Mouse (Mus musculus) MEL-GATA-1-ER (cell line): ENCODE data around the gene Defb45.
A peak's percentile ranks its signal among the peaks of the same experiment; 100 is the strongest.

Source experiments
- DNase-seq: peaks from one replicate; pipeline ENCODE4 v3.0.0-alpha.2; 2012; ENCODE audit warnings: low read depth; ENCODE audit errors: extremely low read depth

The Defb45 gene

DNA sequence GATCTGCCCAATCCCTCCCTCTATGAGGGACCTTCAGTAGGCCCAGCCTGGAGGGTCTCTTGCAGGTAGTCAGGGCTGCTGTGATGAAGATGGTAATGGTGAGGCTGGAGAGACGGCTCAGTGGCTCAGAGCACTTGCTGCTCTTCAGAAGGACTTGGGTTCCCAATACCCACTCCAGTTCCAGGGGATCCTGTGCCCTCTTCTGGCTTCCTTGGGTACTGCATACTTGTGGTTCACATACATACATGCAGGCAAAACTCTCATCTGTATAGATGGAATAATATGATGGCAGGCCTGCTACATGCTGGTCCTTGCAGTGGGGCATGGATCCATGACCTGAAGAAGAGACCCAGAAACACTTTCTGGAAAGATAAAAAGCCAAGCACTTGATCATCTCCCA is 9.5 kb upstream of the Defb45 start:
- DNase-seq = no peak

DNA sequence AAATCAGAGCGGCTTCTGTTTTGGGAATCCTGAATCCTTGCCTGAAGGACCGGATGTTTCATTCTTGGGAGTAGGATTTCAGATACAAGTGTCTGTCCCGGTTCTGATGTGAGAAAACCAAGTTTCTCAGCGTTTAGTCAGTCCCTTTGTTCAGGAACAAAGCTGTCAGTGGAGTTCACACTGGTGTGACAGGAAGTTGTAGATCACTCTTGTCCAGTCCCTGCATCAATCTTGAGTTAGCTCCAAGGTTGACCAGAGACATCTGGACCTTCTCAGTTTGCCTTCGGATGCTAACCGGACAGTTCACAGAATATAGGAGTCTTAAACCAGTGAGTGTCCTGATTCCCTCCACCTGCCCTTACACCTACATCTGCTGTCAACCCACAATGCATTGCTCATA is 8.5 kb upstream of the Defb45 start:
- DNase-seq = no peak

DNA sequence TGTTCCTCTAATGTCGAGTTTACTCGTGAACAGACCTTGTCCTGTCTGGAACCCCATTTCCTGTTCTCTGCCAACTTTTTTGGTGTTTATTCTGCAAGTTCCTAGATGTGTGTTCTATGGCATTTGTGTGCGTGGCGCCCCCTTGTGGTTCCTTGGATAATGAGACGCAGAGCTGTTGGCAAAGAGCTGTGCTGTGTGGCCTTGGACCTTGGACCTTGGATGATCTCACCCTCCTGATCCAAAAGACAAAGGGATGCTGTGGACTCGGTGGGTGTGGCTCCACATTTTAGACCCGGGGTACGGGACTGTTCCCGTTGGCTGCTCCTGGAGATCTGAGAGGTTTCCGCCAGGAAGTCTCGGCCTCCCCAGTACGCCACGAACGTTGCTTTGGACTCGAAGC is 4.9 kb upstream of the Defb45 start, which contains the start of gene Defb36:
Defb36 (plus strand) TSS at position 271 of the 400 bp plus-strand sequence.
- no peak for DNase-seq

DNA sequence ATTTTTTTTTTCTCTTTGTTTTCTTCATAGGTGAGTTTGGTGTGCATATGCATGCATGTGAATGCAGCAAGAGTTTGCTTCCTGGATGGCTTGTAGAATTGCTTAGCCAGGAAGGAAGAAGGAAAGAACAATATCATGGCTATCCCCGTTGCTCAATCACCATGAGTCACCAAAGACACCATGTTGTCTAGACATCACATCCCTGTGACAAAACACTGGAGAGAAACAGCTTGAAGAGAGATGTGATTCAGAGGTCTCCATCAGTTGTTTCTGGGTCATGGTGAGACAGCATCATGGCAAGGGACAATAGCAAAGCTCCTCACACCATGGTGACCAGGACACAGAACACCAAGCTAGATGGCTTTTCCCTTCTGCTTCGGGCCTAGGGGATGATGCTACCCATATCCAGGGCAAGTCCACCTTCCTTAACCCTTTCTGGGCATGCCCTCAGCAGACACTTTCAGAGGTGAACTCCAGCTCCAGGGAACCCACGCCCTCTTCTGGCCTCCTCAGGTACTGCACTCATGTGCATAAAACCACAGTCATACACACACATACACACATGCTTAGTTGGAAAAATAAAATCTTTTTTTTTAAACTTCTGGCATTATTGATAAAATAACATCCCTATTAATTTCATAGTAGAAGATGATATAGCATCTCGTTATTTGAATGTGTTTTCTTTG is 2.2 kb upstream of the Defb45 start:
- DNase-seq = no peak

DNA sequence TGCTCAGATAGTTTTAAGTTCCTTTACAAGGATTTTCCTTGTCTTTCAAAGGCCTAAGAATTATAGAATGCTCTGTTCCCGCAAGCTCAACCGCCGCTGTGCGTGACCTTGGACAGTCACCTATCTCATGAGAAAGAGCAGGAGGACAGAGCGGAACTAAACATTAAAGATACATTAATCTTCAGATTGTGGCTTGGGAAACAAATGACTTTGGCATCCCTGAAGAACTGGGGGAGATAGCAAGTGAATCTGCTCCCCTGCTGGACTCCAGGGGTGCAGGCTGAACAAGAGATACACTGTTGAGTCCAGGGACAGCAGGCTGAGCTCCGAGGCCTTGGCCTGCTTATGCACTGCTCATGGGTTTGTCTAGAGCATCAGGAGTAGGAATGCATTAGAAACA is 877 bp upstream of the Defb45 start:
- DNase-seq = no peak

DNA sequence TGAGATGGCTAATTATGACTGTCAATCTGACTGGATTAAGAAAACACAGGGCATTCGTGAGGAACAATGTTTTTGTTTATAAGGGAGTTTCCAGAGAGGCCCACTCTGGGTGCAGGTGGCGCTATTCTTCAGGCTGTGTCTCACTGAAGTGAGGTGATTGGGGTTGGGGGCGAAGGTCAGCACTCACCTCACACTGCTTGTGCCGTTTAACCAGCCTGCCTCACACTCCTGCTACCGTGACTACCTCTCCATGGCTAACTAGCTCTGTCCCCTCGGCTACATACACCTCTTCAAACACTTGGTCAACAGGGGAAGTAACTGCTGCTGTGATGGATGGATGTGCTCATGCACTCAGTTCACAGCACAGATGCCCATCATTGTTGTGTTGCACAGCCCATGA is 10.2 kb downstream of the Defb45 start:
- no peak for DNase-seq

DNA sequence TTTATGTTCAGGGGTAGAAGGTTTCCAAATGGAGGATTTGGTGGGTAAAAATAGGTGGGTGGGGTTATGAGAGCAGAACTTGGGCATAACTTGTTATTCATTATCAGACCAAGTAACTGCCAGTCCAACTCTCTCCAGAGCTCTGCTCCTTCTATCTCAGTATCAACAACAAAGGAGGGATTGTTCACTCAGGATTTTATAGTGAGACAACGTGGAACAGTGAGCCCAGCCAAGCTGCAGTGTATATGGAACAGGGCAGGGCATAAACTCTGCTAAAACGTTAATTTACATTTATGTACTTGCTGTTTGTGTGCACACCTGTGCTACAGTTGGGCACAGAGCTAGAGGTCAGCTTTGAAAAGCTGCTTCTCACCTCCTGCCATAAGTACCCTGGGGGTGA is 10.7 kb downstream of the Defb45 start:
- no peak for DNase-seq

DNA sequence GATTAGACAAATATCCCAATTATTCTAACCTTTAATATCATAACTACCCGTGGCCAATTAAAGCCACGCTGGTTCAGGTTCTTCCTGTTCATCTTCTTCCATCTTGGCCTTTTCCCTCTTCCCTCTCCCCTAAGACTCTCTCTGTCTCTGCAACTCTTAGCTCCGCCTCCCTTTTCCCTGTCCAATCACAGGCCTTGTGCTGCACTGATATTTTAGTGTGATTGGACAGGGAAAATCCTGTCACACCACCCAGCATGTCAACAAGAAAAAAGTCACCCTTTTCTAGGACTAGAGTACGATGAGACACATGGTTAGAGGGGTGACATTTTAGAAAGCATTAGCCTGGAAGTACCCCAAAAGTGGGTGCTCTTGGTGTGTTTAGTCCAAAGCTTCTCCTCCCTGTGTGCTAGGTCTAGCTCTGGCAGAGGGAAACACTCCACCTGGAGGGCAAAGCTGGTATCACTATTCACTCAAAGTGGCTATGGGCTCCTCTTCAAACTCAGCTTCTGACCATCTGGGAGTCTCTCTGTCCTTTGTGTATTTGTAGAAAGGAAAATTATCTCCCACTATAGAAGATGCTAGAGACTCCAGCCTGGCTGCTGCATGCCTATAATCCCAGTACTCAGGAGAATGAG is 12.2 kb downstream of the Defb45 start:
- DNase-seq = peak; percentile 39

DNA sequence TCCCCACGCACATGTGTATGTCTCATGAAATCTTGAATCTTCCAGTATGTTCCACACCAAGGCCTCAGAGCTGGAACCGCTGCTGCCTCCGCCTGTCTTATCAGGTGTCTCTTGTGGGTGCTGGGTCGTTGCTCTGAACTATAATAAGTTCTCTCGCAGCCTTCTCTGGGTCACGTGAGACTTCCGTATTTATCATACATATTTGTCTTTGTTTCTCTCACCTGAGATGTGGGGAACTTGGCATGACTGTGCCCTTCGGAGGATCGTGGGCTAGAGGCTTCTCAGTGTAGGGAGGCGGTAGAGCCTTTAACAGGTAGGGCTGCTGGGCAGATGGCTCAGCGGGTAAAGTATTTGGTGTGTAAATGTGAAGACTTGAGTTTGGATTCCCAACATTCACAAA is 18.6 kb downstream of the Defb45 start:
- no peak for DNase-seq

DNA sequence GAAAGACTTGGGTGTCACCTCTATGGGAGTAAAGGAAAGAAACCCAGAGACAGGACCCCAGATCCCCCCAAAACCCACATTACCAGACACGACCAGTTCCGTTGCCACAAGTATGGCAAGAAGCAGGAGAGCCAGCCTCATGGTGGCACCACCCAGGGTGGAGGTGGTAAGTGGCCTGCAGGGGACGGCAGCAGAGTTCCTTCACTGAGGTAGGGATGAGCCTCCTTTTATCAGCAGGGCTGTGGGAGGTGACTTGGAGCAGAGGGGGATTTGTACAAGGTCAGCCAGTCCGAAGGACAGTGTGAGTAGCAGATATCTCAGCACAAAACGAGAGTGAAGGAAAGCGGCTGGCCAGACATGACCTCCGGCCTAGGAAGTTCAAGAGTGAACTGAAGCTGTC is 19.1 kb downstream of the Defb45 start, which contains the start of gene Defb19:
Defb19 (minus strand) TSS at position 206 of the 400 bp plus-strand sequence.
- DNase-seq = no peak

DNA sequence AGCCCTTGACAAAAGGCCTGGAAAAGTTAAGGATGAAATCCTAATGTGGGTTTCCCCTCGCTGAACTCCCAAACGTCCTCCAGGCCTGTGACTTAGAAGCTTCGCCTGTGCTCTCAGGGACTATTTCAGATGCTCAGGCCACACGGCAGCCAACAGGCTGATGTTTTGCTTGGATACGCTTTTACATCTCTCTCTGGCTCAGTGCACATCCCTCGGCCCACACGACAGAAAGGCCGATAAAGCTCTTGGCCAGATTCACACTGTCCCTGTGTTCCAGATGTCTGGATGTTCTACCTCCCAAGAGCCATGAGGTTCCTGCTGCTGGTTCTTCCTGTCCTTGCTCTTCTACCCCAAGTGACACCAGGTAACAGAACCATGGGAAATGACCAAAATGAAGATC is 25.7 kb downstream of the Defb45 start:
- no peak for DNase-seq

DNA sequence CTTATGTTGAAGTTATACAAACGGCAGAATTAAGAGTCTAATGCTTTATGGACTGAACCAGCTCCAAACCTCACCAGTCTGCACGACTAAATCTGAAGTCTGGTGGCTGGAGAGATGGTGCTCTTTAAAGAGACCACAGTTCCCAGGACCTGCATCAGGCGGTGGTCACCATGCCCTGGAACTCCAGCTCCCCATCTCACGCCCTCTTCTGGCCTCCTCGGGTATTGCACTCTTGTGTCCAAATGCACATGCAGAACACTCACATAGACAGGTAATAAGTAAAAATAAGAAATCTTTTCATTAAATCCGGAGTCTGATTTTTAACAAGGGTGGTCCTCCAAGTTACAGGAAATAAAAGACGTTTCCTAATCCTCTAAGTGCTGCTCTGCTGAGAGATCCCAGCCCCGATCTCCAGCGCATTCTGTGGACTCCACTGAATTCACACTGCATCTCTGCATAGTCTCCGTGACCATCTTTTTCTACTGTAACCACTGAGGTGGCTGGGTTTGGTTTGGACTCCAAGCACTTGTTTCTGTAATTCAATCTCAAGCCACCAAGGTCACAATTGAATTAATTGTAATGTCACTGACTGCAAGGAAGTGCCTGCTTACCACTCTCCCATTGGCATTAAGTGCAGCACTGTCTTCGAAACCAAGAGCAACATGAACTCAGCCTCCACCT is 26.9 kb downstream of the Defb45 start, which contains the start of gene Defb21:
Defb21 (plus strand) TSS at position 631 of the 681 bp plus-strand sequence.
- DNase-seq = no peak

DNA sequence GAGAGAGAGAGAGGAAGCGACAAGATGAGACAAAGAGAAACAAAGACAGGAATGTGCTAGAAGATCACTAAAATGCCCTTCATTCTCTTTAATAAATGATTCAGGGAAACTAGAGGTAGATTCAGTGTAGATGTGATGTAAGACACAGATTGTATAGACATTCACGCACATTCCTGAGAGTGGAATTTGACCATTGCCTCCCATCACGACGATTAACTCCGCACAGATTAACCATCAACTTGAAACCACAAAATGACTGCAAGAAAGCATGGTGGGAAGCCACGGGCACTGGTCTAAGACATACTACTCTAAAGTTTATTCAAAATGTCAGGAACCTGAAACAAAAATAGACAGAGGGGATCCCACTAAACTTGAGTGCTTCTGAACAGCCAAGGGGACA is 28.9 kb downstream of the Defb45 start:
- DNase-seq = no peak

DNA sequence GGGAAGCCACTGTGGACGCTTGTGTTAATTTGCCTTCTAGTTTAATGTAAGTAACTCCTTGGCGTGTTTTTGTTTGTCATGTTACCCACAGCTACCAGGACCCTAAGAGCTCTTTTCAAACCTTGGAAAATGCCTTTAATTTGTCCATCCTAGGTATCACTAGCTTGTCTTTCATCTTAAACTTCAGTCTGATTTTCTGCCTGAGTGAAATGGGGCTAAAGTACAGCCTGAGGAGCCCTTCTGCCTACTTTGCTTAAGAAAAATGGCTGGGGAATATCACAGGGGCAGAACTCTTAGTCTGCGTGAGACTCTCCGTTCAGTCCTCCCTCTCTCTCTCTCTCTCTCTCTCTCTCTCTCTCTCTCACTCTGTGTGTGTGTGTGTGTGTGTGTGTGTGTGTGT is 29.3 kb downstream of the Defb45 start:
- DNase-seq = no peak

DNA sequence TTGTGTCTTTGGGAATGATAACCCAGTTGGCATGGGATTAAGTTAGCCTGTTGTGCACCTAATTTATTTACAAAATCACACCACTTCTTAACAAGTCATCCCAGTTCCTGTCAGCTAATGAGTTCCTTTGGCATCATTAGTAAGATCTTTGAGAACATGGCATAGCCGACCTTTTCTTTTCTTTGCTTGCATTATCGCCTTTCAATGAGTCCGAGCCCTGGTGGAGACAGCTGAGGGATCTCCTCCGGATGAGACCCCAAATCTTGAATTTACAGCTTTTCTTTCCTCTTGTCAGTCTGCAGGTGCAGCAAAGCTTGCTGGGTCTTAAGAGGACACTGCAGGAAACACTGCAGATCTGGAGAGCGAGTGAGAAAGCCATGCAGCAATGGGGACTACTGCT is 30.2 kb downstream of the Defb45 start, which contains the start of gene Gm17416:
Gm17416 (plus strand) TSS at position 301 of the 400 bp plus-strand sequence.
- no peak for DNase-seq

DNA sequence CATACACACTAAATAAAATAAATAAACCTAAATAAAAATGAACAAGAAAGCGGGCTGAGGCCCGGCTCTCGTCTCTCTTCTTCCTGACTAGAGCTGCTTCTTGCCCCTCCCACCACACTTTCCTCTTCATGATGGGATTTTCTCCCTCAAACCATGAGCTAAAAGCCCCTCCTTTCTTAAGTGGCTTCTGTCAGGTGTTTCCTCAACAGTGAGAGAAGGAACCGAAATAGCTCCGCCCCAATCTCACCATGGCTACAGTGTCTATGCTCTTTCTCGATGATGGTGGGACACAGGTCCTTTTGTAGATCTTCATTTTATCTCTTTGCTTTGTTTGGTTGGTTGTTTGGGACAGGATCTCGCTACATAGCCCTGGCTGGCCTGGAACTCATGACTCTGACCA is 42.5 kb downstream of the Defb45 start:
- no peak for DNase-seq

DNA sequence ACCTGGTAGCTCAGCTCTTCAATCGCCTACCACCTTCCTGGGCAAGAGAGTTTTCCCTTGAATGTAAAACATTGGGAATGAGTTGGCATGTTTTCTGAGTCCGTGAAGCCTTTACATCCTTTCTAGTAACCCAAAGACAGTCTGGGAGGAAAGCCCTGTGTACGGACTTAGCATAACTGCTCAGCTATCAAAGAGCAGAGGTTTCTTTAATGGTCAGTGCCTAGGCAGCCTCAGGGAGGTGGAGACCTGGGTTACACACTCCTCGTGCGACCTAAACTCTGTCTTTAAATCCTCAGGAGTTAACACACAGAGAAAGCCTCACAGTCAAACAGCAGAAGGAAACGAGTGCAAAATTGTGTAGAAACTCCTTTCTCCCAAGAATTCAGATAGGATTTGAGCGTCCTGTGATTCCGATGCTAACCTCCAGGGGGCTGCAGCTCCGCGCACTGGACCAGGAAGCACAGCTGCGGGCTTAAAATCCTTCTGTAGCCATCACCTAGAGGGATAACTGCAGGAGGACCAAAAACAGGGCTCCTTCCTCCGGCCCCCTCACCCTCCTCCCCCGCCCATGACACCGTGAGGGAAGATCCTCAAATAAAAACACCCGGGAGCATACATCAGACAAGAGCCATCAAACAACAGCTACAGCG is 45.3 kb downstream of the Defb45 start:
- no peak for DNase-seq

DNA sequence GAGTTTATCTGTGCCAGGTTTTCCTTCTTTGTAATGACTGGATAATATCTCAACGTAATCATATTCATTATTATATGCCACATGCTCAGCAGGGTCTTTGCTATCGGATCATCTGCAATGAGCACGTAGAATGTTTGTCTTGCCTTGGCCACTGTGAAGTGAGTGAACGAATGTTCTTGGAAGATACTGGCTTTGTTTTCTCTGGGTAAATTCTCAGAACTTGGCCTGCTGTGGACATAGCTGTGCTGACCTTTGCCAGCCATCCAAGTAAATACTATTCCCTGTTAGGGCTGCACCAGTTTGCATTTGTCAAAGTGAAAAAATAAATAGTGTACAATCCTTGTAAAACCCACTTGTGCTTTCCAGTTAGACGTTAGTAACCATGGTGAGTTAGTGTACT is 51.1 kb downstream of the Defb45 start:
- DNase-seq = no peak

DNA sequence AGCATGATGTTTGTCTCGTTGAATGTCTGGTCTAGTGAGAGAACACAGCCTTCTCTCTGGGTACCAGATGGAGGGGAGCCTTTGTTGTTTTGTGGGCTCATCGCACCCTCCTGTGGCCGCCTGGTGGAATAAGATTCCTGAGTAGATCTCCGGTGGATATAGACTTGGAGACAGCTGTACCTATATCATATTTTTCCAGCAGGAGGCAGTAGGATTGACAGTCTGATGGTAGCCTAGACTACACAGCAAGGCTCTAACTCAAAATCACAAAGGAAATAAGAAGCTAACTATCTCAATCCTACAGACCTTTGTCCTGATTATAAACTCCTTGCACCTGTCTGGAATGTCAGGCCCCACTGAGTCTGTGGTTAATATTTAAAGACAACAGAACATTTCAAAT is 54.5 kb downstream of the Defb45 start:
- peak; percentile 26 for DNase-seq

DNA sequence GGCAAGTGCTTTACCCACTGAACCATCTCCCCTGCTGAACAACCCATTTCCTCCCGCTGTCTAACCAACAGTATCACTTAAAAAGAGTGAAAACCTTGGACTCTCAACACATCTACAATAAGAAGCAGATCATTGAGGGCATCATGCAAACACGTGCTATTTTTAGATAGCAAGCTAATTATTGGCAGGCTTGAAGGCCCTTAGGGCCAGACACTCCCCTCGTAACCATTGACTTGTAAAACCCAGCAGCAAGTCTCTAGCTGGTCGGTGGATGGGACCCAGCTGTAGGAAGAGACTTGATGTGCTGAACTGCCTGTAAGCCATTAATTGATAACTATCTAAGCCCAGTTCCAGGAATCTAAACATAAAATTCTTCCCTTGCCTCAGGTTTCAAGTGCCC is 55.7 kb downstream of the Defb45 start:
- no peak for DNase-seq
